Mouse (Mus musculus): Measurements from ENCODE around the gene Akr1c20.

Gene Akr1c20

DNA sequence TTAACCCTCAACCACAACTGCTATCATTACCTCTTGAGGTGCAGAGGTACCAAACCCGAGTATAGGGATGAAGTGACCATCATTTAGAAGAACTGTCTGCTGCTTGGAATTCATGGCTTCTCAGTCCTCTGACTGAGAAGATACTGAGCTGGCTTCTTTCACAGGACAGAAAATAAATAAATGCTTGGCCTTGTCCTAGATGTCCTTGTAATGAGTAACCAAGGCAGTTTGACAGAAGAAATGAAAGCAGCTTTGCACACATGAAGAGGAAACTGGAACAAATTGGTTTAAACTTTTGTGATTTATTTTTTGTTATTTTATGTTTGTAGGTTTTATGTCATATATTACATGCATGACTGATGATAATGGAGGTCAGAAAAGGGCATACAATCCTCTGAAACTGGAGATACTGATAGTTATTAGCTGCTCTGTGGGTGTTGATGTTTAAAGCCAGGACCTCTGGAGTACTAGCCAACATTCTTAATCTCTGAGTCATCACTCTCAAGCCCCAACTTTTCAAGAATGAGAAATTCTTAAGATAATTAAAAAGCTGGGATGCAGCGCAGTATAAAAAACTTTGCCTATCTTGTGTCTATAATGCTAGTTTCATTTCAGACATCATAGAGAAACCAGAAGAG, at the start of gene Akr1c20:
Gene Akr1c20 (minus strand): TSS at position 145 of the 638 bp plus-strand sequence.
- in situ Hi-C loops (cut with MboI, MseI), result no loop called here

DNA sequence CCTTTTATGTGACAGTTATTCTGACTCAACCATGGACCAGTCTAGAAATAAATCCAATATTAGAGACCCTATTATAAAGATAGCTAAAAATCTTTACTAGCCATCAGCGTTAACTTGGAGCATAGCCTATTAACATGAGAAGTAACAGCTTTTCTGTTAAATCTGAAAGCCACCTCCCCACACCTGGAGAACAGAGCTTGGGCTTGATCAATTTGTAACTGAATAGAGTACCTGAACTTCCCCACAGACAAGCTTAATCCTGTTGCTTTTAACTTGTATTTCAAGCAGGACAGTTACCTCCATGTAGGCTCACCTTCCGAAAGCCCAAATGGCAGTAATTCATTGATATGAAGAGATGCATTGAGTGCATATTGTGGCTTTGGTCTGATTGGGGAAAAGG, 42.9 kb upstream of the Akr1c20 start:
- in situ Hi-C loops (cut with MboI, MseI), result no loop called here

DNA sequence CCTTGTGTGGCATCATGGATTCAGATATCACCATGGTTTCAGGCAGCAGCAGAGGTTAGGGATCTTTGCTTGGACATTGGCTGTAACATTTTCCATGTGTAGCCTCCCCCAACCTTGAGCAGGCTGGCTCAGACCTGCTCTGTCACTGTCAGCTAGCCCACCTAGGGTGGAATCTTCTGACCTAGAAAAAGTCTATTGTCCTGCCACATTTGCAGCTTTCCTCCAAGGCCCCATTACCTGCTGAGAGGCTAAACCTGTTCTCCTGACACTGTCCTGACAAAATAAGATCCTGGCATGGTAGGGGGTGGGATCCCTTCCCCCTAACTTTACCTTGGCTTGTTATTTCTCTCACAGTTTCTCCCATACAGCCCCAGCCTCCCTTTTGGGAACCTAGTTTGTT, 37.4 kb upstream of the Akr1c20 start:
- in situ Hi-C loops (cut with MboI, MseI), result no loop called here

DNA sequence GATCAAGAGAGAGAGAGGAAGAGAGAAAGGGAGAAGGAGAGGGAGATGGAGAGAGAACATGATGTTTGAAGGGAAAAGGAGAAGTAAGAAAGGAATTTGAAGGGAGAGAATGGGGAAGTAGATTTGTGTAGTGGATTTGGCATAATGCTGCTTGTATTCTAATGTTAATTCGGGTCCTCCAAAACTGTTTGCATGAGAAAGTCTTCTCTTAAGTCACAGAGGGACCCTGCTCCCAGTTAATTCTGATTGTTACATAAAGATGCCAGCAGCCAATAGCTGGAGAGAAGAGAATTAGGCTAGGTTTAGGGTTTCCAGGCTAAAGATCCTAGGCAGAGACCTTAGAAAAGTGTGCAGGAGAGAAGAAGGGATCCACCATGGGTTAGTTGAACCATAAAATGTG, 36.0 kb upstream of the Akr1c20 start:
- in situ Hi-C loops (cut with MboI, MseI), result no loop called here

DNA sequence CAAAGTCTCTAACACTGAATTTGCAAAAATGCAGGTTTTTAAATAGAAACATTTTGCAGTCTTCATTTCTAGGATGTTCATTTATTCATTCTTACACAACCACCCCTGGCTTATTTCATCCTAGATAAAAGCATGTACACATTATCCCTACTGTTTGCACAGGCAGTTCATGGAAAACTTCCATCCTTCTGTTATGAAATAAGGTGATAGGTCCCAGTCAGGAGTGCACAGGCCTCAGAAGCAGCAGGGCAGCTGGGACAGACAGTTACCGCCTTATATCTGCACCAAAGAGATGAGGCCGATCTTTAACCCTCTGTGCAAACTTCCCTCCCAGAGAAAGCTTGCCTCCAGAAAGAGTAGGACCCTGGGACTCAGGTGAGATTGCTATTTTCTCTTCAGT, 8.3 kb downstream of the Akr1c20 start:
- in situ Hi-C loops (cut with MboI, MseI), result no loop called here

DNA sequence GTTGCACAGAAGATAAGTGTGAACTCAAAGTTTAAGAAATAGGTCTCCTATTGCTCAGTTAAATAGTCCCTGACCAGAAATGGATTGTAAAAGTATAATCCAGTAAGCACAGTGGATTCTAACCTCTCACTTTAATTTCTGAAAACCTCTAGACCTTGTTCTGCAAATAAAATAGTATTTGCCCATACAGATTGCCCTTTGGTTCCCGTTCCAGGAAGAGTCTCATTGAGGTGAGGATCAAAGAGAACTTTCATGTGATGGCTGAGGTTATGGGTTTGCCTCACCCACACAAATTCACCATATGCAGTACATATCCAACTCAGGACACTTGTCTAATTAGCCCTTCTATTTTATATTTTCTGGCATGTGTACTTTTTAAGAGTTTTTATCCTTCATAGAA, 55.2 kb downstream of the Akr1c20 start:
- in situ Hi-C loops (cut with MboI, MseI), result no loop called here

DNA sequence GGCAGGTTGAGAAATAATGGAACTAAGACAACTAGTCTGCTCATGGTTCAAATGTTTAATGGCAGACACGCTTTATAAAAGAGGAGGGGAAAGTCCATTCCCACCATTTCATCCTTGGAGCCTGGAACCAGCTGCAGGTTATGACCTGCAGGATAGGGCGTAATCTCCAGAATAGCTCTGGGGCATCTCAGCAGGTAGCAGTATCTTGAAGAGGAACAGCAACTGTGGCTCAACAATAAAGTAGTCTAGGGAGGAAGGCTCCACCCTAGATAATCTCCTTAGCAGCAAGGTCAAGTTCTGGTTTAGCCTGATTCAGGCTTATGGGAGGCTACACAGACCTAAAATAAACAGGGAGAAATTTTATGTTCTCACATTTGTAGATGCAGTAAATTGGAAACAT, 57.5 kb downstream of the Akr1c20 start:
- in situ Hi-C loops (cut with MboI, MseI), result no loop called here

Measured in regulatory T cell (primary cell).